Mouse (Mus musculus) thymus, postnatal 14 days (tissue): Measurements from ENCODE around the gene 5430427O19Rik.

Experiments
- DNase-seq: peaks from one replicate; pipeline ENCODE4 v3.0.0; 2021

5430427O19Rik gene

GRCm38 (mm10) chrX:85869914-85870483 lies at the start of gene 5430427O19Rik:
Gene 5430427O19Rik (plus strand): TSS chrX:85870354.
- DNase-seq, result no peak

GRCm38 (mm10) chrX:85827719-85828453 lies 42.3 kb upstream of the 5430427O19Rik start:
- DNase-seq, result no peak

GRCm38 (mm10) chrX:85829000-85829399 lies 41.2 kb upstream of the 5430427O19Rik start:
- DNase-seq, result no peak

GRCm38 (mm10) chrX:85839174-85839573 lies 31.0 kb upstream of the 5430427O19Rik start:
- DNase-seq, result no peak

- no peak for DNase-seq
Observed at GRCm38 (mm10) chrX:85855938-85856337, 14.2 kb upstream of the 5430427O19Rik start.

GRCm38 (mm10) chrX:85857169-85857568 lies 13.0 kb upstream of the 5430427O19Rik start:
- DNase-seq, result no peak

GRCm38 (mm10) chrX:85868079-85868478 lies 2.1 kb upstream of the 5430427O19Rik start:
- DNase-seq, result no peak

GRCm38 (mm10) chrX:85871371-85872056 lies 1.4 kb downstream of the 5430427O19Rik start:
- DNase-seq, result no peak

GRCm38 (mm10) chrX:85874367-85874766 lies 4.2 kb downstream of the 5430427O19Rik start:
- DNase-seq, result no peak

- DNase-seq, result no peak
Observed at GRCm38 (mm10) chrX:85875951-85876350, 5.8 kb downstream of the 5430427O19Rik start.

GRCm38 (mm10) chrX:85877747-85878146 lies 7.6 kb downstream of the 5430427O19Rik start:
- no peak for DNase-seq

GRCm38 (mm10) chrX:85878293-85878692 lies 8.1 kb downstream of the 5430427O19Rik start:
- no peak for DNase-seq

- DNase-seq, result peak; percentile 16
Observed at GRCm38 (mm10) chrX:85879198-85879977, 9.2 kb downstream of the 5430427O19Rik start.

GRCm38 (mm10) chrX:85886651-85887050 lies 16.5 kb downstream of the 5430427O19Rik start:
- no peak for DNase-seq

GRCm38 (mm10) chrX:85901195-85901594 lies 31.0 kb downstream of the 5430427O19Rik start:
- no peak for DNase-seq

- peak; percentile 23 for DNase-seq
Observed at GRCm38 (mm10) chrX:85919034-85919433, 48.9 kb downstream of the 5430427O19Rik start.

GRCm38 (mm10) chrX:85932991-85933390 lies 62.8 kb downstream of the 5430427O19Rik start:
- no peak for DNase-seq
